Mouse (Mus musculus) MEL (cell line): ENCODE results near the gene Gkn3.

Experiments
- CTCF ChIP-seq, 3 experiments: IDR thresholded peaks in 2 of 3; conservative IDR thresholded peaks in 1 of 3; 2 replicates each; pipeline ENCODE4 v1.5.1; 2011 to 2012; ENCODE audit warnings: low read length in 3 of 3, low read depth in 2 of 3, mild to moderate bottlenecking in 2 of 3, improper control_type of control experiment in 1 of 3, inconsistent platforms in 1 of 3, mixed read lengths in 1 of 3, moderate library complexity in 1 of 3; ENCODE audit not compliant: control insufficient read depth in 1 of 3, insufficient read depth in 1 of 3, poor library complexity in 1 of 3, severe bottlenecking in 1 of 3
- GATA1 ChIP-seq: IDR thresholded peaks from 2 replicates; pipeline ENCODE4 v1.6.1; 2011; ENCODE audit warnings: low read depth, low read length, improper control_type of control experiment
- MEF2A ChIP-seq: IDR thresholded peaks from 2 replicates; pipeline ENCODE4 v1.6.1; 2014; ENCODE audit warnings: low read depth, mild to moderate bottlenecking, inconsistent platforms, low read length, improper control_type of control experiment; ENCODE audit not compliant: poor library complexity, insufficient replicate concordance, severe bottlenecking; ENCODE audit errors: extremely low read depth
- POLR2A ChIP-seq, 2 experiments: IDR thresholded peaks; 2 replicates each; pipeline ENCODE4 v1.6.1; 2011 to 2012; ENCODE audit warnings: low read length in 2 of 2, mild to moderate bottlenecking in 2 of 2, control low read depth in 1 of 2, improper control_type of control experiment in 1 of 2, low read depth in 1 of 2, moderate library complexity in 1 of 2; ENCODE audit not compliant: control insufficient read depth in 1 of 2, insufficient read depth in 1 of 2, poor library complexity in 1 of 2
- UBTF ChIP-seq: IDR thresholded peaks from 2 replicates; pipeline ENCODE4 v1.6.1; 2012; ENCODE audit warnings: low read depth, mild to moderate bottlenecking, inconsistent platforms, low read length, improper control_type of control experiment, moderate library complexity, borderline replicate concordance; ENCODE audit not compliant: insufficient read depth

DNA sequence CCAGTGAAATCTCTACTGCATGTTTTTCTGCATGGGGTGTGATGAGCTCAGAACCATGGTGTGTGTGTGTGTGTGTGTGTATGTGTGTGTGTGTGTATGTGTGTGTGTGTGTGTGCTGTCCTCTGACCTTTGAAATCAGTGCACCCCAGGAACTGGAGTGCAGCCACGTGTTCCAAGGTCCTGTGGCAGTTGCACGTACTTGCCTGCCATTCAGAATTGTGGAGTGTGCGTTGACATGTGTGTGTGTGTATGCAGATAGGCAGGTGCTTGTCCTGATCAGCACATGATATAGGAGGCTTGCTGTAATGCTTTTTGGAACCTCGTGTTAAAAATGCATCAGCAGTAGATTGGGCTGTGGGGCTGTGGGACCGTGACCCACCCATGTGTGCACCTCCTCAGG lies 38.2 kb upstream of the Gkn3 start:
- TF ChIP-seq CTCF (IDR thresholded peaks at IDR 0.05 in 2 of 3, conservative IDR thresholded peaks at IDR 0.05 in 1 of 3; ENCODE audit: control insufficient read depth in 1 of 3, insufficient read depth in 1 of 3, low read depth in 2 of 3, low read length in 3 of 3, poor library complexity in 1 of 3, severe bottlenecking in 1 of 3) (no peak), POLR2A (IDR thresholded peaks at IDR 0.05; ENCODE audit: control insufficient read depth in 1 of 2, insufficient read depth in 1 of 2, low read depth in 1 of 2, low read length in 2 of 2, poor library complexity in 1 of 2) (no peak), MEF2A (no peak), GATA1 (no peak), UBTF (no peak)
